Mouse (Mus musculus) ES-E14 (cell line): ENCODE results near the gene Rasl10b.

Experiments used
- CHD2 ChIP-seq: IDR thresholded peaks from 2 replicates; pipeline ENCODE4 v1.6.1; 2014; ENCODE audit warnings: mild to moderate bottlenecking, low read depth, low read length, inconsistent platforms
- HCFC1 ChIP-seq: IDR thresholded peaks from 2 replicates; pipeline ENCODE4 v1.6.1; 2012; ENCODE audit warnings: low read length, inconsistent platforms, borderline replicate concordance; ENCODE audit not compliant: insufficient read depth
- MAFK ChIP-seq: IDR thresholded peaks from 2 replicates; pipeline ENCODE4 v1.6.1; 2014; ENCODE audit warnings: mild to moderate bottlenecking, low read depth, low read length, inconsistent platforms; ENCODE audit not compliant: insufficient read depth
- ZNF384 ChIP-seq: IDR thresholded peaks from 2 replicates; pipeline ENCODE4 v1.6.1; 2012; ENCODE audit warnings: low read depth, low read length, inconsistent platforms

DNA sequence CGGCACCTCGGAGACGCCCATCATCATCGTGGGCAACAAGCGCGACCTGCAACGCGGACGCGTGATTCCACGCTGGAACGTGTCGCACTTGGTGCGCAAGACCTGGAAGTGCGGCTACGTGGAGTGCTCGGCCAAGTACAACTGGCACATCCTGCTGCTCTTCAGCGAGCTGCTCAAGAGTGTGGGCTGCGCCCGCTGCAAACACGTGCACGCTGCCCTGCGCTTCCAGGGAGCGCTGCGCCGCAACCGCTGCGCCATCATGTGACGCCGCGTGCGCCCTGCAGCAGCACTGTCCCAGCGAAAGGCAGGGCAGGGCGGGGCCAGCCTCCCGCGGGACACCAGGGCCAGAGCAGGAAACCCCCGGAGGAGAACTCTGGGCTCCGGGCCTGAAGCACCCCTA, 9.6 kb downstream of the Rasl10b start:
- TF ChIP-seq ZNF384 (no peak), CHD2 (no peak), MAFK (no peak), HCFC1 (no peak)
